Mouse (Mus musculus): Measurements from ENCODE around the gene Mobp.
"Not testable (repeated sequence)": the region's sequence is repeated elsewhere in the genome, so short reads cannot be mapped to it uniquely, and the experiment has no call there.

Mobp gene

GRCm38 (mm10) chr9:120149222-120149828, at the start of gene Mobp:
Gene Mobp, plus strand, starts transcription at chr9:120149707.
- no peak for DNase-seq (ENCODE audit: low spot score)

- DNase-seq (ENCODE audit: low spot score), result no peak
These were observed 48.3 kb upstream of the Mobp start for GRCm38 (mm10) chr9:120101165-120101564.

- not testable (repeated sequence) for DNase-seq (ENCODE audit: low spot score)
These were observed 40.6 kb upstream of the Mobp start for GRCm38 (mm10) chr9:120108953-120109352.

- DNase-seq (ENCODE audit: low spot score), result peak; percentile 89
These were observed 39.1 kb upstream of the Mobp start, which contains the start of gene Slc25a38 for GRCm38 (mm10) chr9:120110211-120111018. Gene Slc25a38, plus strand, starts transcription at chr9:120110374.

- DNase-seq (ENCODE audit: low spot score), result no peak
These were observed 38.2 kb upstream of the Mobp start for GRCm38 (mm10) chr9:120111156-120111945.

GRCm38 (mm10) chr9:120112472-120112871, 37.0 kb upstream of the Mobp start:
- no peak for DNase-seq (ENCODE audit: low spot score)

- DNase-seq (ENCODE audit: low spot score), result no peak
These were observed 36.1 kb upstream of the Mobp start for GRCm38 (mm10) chr9:120113456-120113855.

- DNase-seq (ENCODE audit: low spot score), result no peak
These were observed 35.3 kb upstream of the Mobp start for GRCm38 (mm10) chr9:120114051-120114788.

GRCm38 (mm10) chr9:120114789-120115151, 34.7 kb upstream of the Mobp start:
- DNase-seq (ENCODE audit: low spot score), result no peak

GRCm38 (mm10) chr9:120115580-120115979, 33.9 kb upstream of the Mobp start:
- DNase-seq (ENCODE audit: low spot score), result no peak

GRCm38 (mm10) chr9:120116184-120116624, 33.3 kb upstream of the Mobp start:
- DNase-seq (ENCODE audit: low spot score), result no peak

- no peak for DNase-seq (ENCODE audit: low spot score)
These were observed 31.3 kb upstream of the Mobp start for GRCm38 (mm10) chr9:120118212-120118611.

- DNase-seq (ENCODE audit: low spot score), result no peak
These were observed 29.0 kb upstream of the Mobp start for GRCm38 (mm10) chr9:120120503-120120902.

- no peak for DNase-seq (ENCODE audit: low spot score)
These were observed 22.6 kb upstream of the Mobp start for GRCm38 (mm10) chr9:120126868-120127267.

- DNase-seq (ENCODE audit: low spot score), result peak; percentile 90
These were observed 21.8 kb upstream of the Mobp start, which contains the start of gene Rpsa for GRCm38 (mm10) chr9:120127538-120128251. Gene Rpsa, plus strand, starts transcription at chr9:120127689.

GRCm38 (mm10) chr9:120129276-120129675, 20.2 kb upstream of the Mobp start:
- DNase-seq (ENCODE audit: low spot score), result no peak

GRCm38 (mm10) chr9:120131784-120132288, 17.7 kb upstream of the Mobp start:
- no peak for DNase-seq (ENCODE audit: low spot score)

- no peak for DNase-seq (ENCODE audit: low spot score)
These were observed 16.3 kb upstream of the Mobp start for GRCm38 (mm10) chr9:120132980-120133754.

- DNase-seq (ENCODE audit: low spot score), result no peak
These were observed 15.6 kb upstream of the Mobp start for GRCm38 (mm10) chr9:120133755-120134475.
